Mouse (Mus musculus): ENCODE results near the gene Ms4a18.

DNA sequence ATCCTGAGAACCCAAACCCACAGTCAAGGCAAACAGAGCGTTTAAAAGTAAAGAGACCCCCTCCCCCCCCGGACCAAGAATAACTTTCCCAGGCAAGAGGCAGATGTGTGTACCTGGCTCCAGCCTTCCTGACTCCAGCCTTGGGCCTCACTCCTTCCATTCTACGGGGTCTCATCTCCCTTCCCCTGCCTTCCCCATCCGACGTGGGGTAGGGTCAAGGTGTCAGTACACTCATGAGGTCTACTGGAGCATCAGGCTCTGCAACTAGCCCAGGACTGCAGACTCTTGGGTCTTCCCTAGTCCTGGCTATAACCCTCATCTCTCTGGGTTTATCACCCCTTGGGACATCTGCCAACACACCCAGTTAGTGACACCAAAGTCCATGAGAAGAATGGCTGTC is 37.6 kb downstream of the Ms4a18 start:
- TF ChIP-seq POLR2A (IDR thresholded peaks at IDR 0.05; ENCODE audit: borderline replicate concordance, extremely low read depth, low read depth, low read length): no peak
- no peak for TF ChIP-seq CTCF (IDR thresholded peaks at IDR 0.05; ENCODE audit: insufficient read depth, low read length)

All from lung, adult 2 months (tissue).